Mouse (Mus musculus): ENCODE data around the gene Bcs1l.
A peak's percentile ranks its signal among the peaks of the same experiment; 100 is the strongest.

Bcs1l gene

DNA sequence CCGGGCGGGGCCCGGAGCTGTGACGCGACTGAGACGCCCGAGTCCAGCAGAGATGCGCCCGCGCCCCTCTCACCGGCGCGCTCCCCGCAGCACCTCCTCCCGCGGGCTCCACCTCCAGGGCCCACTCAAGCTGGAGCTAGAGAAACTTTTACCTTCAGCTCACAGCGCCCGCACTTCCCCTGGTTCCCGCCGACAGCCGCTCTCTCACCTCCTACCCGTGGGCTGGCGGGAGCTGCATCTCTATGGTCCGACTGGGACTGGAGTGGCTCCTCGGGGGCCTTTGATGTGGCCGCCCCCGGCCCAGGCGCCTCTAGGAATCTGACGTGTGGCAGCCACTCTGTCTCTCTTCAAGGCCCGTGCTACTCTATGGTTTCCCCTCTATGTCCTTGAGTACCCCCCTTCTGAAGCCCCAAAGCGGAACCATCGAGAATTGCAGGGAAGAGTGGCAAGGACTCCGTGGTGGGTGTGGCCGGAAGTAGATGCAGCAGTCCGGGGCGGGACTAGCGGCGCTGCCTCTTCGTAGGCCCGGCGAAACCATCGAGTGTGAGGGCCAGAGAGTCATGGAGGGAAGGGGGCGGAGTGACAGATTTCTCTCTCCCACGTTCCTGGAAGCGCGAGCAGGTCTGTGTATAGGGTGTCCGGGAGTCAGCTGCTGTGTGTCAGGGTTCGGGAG lies at the start of gene Bcs1l, which contains the start of gene Zfp142:
Gene Bcs1l (plus strand): TSS at position 517 of the 673 bp plus-strand sequence.
Gene Zfp142 (minus strand): TSS at position 474 of the 673 bp plus-strand sequence.
- peak; percentile 98 to 99 for DNase-seq (ENCODE audit: low spot score in 2 of 2)

DNA sequence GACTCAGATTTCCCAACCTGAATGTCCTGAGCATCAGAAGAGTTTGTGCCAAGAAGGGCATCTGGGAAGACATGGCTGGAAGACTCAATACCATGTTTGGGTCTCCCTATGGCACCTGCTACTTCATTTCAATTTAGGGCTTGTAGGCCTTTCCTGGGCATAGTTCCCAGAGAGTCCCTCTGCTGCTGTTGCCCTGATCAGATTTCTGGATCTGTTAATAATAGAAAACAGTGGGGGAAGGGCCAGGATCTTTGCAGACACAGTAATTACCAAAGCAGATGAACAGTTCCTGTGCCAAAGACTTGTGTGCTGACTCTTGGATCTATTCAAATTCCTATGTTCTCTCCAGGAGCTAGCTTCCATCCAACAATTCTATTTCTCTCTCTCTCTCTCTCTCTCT lies 49.4 kb upstream of the Bcs1l start:
- no peak for DNase-seq (ENCODE audit: low spot score in 2 of 2)

DNA sequence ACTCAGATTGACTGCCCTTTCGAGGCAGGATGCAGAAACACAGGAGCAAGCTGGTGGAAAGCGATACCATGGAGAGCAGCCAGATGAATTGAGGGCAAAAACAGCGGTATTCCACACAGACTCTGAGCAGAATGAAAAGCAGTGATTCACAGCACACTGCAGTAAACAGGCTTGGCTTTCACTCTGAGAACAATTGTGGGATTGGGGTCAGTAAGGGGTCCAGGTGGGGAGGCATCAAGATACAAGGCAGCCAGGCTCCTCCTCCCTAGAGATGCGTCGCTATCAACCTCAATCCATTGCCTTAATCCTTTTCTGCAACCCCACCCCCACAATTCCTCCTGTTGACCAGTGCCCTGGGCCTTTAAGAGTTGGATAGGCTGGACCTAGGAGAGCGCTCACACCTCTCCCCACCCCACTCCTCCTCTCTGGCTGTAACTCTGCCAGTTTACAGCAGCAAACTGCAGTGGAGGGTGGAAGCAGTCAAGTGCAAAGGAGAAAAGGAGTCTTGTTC lies 45.6 kb upstream of the Bcs1l start, which contains the start of gene Plcd4:
Gene Plcd4 (plus strand): TSS at position 438 of the 511 bp plus-strand sequence.
- no peak for DNase-seq (ENCODE audit: low spot score in 2 of 2)

DNA sequence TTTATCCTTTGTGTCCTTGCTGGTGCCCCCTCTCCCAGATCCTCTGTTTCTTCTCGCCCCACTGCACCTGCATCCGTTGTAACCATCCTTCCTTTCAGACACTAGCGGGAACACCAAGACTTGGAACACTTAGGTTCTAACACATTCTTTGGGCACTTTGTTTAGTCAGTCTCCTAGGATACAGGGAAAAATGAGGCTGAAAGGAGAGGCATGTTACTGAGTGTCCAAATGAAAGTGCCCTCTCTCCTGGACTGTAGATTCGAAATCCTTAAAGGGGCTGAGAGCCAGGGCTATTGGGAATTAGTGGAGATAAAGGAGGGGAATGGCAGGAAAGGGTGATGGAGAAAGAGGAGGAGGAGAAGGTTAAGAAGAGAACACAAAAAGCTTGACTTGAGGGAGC lies 43.9 kb upstream of the Bcs1l start, which contains the start of gene Usp37:
Gene Usp37 (minus strand): TSS at position 101 of the 400 bp plus-strand sequence.
- no peak for DNase-seq (ENCODE audit: low spot score in 2 of 2)

DNA sequence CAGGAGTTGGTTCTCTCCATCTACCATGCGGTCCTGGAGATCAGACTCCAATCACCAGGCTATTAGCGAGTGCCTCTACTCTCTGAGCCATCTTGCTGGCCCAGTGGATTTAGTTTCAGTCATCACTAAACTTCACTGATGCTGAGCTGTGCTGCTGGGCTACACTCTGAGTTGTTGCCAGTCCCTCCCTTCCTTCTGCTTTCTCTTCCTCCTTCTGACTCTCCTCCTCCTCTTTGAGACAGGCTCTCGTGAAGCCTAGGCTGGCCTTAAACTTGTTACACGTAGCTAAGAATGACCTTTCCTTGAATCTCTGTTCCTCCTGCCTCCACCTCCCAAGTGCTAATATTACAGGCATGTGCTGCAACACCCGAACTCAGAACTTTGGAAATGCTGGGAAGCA lies 29.0 kb upstream of the Bcs1l start:
- no peak for DNase-seq (ENCODE audit: low spot score in 2 of 2)

DNA sequence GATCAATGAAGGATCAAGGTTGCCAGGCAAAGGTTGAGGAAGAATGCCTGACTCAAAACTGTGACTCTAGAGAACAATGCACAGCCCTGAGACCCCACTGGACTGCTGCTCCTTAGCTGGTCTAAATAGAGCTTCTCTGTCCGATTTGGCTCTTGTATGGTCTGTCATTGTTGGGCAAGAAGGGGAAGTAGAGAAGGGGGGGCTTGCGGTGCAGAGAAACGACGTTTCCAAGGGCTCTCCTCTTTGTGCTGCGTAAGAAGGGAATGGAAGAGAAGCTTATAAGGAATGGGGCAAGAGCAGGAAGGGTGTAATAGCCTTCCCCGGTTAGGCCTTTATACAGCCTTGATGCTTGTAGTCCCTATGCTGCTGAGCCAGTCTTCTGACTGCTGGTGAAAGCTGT lies 22.3 kb upstream of the Bcs1l start:
- no peak for DNase-seq (ENCODE audit: low spot score in 2 of 2)

DNA sequence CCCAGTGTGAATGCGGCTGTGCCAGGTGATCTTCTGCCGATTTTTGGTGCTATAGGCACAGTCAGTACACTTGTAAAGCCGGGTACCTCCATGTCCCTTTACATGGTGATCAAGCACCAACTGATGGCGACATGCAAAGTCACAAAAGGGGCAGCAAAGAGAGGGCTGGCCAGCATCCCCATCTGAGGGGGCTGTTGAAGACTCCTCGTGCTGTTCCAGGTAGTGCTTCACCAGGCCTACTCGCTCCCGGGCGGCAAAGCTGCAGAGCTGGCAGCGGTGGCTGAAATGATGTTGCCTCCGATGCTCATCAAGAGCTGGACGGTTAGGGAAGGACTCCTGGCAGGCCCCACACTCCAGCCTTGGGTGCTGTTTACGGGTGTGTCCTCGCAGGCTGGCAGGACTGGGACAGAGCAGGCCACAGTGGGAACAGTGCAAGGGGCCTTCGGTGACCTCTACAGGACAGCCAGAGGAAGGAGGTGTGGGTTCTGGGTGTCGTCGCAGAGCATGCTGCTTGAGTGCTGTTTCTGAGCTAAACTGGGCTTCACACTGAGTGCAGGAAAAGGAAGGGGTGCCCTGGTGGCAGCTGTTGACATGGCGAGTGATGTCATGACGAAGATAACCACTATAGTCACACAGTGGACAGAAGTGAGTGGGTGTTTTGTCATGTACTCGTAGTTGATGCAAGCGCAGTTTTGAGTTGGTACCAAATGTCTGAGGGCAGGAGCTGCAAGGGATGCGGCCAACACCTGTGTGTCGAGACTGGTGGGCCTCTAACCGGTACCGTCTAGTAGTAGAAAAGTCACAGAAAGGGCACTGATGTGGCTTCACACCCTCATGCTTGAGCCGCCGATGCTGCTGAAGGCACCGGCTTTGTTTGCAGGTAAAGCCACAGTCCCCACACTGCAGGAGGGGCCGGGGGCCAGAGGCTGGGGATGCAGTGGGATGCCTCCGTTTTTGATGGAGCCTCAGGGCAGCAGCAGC lies 18.1 kb upstream of the Bcs1l start:
- DNase-seq (ENCODE audit: low spot score in 2 of 2) = no peak

DNA sequence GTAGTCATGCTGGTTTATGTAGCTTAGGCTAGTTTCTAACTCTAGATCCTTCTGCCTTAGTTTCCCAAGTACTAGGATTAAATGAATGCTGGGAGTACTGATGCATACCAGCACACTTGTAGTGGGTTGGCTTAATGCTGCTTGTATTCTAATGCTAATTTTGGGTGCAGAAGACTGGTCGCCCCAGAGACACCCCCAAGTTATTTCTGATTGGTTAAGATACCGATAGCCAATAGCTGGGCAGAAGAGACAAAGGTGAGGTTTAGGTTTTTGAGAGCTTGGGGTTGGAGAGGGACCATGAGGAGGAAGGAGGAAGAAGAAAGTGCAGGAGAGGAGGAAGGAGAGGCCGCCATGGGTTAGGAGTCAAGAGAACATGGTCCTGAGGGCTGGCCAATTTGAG lies 5.5 kb upstream of the Bcs1l start:
- no peak for DNase-seq (ENCODE audit: low spot score in 2 of 2)

DNA sequence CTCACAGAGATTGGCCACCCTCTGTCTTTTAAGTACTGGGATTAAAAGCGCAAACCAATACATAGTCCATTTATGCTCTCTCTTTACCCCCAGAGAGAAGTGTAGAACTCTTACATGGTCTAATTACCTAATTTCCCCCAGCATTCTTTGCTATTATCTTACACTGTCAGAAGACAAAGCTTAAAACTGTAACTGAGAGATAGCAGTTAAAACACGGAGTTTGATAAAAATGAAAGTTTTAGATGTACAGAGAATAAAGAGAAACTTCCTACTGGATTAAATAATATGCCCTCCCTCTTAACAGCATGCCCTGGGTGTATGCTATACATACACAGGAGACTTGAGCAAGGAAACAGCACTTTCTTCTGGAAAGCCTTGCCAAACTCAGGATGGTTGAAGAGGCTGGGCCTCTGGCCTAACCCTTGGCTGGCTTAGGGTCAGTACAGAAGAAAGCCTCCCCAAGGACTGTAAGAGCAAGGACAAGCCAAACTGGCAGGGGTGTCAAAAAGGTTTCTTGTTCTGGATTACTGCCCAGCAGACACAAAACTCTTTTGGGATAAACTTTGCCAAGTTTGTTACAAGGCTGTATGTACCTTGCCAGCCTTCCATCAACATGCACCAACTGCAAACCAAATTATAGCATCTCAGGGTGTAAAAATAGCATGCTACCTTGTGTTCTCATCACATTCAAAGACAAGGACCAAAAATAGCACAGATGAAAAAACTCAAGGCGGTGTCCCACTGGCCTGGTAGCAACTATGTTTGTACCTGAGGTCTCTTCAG lies 3.3 kb upstream of the Bcs1l start:
- no peak for DNase-seq (ENCODE audit: low spot score in 2 of 2)

DNA sequence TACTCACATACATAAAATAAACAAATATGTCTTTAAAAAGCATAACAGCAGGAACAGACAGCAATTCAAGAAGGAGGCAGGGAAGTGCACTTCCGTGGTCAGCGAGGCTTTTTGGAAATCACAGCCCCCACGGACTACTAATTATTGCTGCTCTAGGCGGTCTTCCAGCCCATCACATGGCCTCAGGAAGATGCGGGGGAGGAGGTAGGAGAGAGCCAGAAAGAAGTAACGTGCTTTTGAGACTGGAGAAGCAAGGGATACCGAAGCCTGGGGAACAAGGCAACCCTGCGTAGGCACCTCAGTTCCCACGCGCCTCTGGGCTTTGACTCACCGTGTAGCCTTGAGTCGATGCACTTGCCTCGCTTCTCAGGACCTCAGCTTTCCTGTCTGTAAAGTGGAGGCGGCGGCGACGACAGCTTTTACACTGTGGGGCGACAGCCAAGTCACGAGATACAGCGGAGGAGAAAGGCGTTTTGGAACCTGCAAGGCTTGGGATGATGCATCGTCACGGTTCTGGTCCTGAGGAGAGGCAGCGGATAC lies 786 bp upstream of the Bcs1l start:
- DNase-seq (ENCODE audit: low spot score in 2 of 2) = no peak

DNA sequence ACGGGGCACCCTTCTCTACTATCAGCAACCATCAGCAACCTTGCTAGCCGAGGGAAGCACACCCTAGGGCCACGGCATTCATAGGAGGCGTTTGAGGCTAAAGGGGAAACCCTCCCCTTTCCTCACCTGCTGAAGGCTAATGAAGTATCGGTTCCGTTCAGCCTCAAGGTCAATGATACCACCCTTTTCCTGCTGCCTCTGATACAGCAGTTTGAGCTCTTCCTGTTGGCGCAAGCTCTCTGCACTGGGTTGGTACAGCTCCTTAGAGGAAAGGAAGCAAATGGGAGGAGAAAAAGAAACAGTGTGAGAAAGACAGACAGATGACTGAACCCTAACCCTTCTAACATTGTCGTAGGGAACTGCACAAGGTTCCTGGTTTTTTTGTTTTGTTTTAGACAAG lies 6.3 kb downstream of the Bcs1l start:
- no peak for DNase-seq (ENCODE audit: low spot score in 2 of 2)

DNA sequence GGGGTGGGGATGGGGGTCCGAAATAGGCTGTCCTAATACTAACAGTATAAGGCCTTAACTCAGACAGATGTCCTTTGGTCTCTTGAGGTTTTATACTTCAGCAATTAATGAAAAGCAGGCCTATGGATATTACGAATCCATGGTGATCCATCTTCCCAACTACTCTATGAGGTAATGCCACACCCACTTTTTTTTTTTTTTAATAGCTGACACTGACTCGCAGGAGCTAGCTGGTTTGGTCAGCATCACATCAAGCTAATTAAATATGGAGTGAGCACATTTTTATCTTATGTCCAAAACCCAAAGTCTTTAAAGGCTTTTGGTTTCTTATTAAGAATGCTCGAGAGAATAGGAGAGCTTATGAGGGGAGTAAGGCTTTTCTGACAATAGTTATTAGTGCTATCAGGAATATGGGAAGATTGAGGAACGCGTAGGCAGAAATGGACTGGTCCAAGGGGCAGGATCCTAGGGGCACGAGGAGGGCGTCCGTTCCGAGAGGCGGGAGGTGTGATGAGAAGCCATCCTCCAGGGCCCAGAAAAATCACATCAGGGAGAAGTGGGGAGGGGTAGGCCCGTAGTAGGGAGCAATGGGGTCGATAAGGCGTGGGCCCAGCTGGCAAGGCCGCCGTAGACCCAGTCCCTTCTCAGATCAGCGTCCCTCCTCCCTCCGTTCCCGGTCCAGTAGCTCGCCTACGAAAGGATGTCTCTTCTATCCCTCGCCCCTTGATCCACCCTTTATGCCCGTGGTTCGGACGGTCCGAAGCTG lies 12.6 kb downstream of the Bcs1l start:
- no peak for DNase-seq (ENCODE audit: low spot score in 2 of 2)

DNA sequence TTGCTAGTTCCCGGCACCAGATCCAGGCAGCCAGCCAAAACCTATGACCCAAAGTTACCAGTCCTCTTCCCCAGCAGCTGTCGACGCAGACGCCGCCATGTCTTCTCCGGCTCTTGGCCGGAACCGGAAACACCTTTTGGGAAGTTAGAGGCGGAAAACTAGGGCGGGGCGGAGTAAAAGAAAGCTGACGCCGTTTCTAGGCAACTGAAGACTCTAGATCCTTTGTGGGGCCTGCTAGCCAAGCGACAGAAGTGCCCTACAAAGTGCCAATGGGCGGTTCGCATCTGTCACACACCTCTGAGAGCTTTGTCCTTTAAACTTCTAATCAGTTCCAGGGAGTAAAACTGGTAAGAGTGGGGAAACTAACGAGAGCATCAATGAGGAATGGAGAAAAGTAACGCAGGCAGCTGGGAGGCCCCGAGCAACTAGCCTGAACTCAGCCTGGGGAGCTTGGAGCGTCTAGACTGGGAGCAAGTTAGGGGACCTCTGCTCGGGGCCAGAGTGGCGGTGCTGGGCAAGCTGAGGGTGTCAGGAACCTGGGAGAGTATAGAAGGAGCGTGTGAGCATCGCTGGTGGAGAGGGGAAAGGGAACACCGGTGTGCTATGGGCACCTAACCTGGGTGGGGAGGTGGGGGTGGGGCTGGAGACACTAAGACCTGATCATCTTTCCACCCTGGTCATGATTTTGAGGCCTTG lies 13.3 kb downstream of the Bcs1l start, which contains the start of the genes Rnf25 and Stk36:
Gene Rnf25 (minus strand): TSS at position 131 of the 696 bp plus-strand sequence.
Gene Stk36 (plus strand): TSS at position 179 of the 696 bp plus-strand sequence.
- peak; percentile 72 to 82 for DNase-seq (ENCODE audit: low spot score in 2 of 2)

DNA sequence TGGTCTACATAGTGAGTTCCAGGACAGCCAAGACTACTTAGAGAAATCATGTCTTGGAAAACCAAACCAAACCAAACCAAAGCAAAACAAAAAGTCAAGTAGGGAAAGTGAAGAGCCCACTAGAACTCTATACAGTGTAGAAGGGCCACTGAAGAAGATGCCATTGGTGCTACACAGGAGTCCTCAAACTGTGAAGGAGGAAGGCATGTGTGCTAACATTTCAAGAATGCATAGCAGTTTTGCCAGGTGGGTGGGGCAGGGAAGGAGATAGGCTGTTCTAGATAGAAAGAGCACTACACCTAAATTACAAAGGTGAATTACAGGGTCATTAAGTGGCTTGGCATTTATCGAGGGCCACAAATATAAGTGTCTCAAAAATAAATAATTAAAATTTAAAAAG lies 36.1 kb downstream of the Bcs1l start:
- no peak for DNase-seq (ENCODE audit: low spot score in 2 of 2)

DNA sequence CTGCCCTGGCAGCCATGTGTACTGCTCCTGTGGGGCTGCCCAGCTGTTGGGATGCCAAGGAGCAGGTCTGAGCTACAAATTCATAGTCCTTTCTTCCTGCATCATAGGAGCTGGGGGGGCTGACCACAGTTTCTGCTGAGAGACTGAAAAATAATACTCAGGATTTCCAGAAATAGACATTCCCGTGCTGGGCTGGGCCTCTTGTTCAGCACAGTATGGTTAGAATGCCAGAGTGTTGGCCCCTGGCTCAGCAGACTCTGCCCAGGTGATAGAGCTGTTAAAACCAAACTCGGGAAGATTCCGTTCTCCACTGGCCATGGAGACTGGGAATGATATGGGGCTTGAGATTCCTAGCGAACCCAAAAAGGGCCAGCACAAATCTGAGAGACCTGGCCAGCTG lies 38.0 kb downstream of the Bcs1l start:
- no peak for DNase-seq (ENCODE audit: low spot score in 2 of 2)

DNA sequence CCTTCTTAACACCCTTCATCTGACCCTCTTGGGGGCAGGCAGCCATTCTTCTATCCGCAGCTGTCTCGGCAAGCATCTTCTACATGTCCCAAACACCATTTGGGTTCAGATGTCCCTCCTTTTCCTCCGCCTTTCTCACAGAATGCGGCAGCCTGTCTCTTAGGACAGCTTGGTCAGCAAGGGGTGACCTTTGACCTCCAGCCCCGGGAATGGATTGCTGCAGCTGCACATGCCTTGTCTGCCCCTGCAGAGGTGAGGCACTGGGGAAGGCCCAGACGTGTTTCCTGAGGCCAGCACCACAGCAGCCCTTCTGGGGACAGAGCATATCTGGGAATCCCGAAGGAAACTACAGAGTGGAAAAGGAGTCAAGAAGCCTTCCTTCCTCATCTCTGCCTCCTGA lies 39.9 kb downstream of the Bcs1l start:
- DNase-seq (ENCODE audit: low spot score in 2 of 2) = no peak

DNA sequence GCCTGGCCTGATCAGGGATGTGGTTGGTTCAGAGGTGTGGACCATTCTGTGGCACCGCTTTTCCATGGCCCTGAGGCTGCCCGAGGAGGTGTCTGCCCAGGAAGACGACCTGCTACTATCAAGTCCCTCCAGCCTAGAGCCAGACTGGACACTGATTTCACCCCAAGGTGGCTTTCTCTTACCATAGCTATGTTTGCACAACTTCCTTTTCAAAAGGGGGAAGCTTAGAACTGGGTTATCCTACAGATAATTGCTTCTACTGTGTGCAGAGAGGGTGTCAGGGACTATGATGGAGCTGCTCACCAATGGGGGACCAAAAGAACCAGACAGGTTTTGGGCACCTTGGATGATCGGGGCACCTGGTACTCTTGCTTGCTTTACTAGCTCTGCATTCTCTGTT lies 44.6 kb downstream of the Bcs1l start:
- DNase-seq (ENCODE audit: low spot score in 2 of 2) = no peak

Measured in urinary bladder, postnatal 36 days (tissue).